Mouse (Mus musculus): ENCODE results near the gene Acta2.

DNA sequence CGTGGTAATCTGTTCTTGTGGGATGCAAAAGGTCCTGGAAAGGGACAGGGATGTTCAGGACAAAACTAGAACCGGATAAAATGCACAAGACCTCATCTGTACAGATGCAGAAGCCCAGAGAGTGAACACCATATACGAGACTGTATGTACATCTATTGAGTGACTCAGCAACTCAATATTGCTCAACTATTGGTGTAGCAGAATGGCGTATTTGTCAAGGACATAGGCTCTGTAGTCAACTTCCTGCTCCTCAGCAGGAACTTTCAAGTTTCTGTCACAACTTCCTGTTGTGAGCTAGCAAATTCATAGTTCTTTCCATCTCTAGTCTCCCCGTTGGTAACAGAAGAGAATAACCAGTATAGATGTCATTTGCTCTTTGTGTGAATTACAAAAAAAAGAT lies 6.8 kb downstream of the Acta2 start:
- no peak for TF ChIP-seq POLR2A (IDR thresholded peaks at IDR 0.05; ENCODE audit: low read depth, low read length)
- no peak for TF ChIP-seq CTCF (conservative IDR thresholded peaks at IDR 0.05; ENCODE audit: insufficient read depth, insufficient read length, low read depth, low read length)

Measured in kidney, adult 2 months (tissue).